Mouse (Mus musculus): Measurements from ENCODE around the gene Bace2. TPM values are rescaled to one million over a fixed set of nuclear protein-coding genes. Genes with fewer than 3 reads are reported as not detected.

Bace2 gene
- polyA plus RNA-seq, 2 experiments from 2014 or later, result 0.25 to 2.0 TPM

DNA sequence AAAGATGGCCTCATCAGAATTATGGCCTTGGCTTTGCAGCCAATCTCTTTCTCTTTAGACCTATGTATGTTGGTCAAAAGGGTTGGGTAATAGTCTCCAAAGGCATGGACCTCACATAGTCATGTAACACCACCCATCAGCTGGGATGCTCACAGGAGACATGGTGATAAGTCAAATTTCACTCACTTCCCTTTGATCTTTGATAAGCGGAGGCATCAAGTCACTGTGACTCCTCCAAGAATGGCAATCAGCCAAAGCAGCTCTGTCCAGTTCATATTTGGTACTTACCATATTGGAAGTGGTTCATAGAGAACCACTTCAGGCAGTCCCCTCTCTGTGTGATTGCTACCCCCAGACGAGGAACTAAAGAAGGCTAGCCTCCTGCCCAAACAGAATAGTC lies 118.1 kb downstream of the Bace2 start:
- ATAC-seq, result no peak

DNA sequence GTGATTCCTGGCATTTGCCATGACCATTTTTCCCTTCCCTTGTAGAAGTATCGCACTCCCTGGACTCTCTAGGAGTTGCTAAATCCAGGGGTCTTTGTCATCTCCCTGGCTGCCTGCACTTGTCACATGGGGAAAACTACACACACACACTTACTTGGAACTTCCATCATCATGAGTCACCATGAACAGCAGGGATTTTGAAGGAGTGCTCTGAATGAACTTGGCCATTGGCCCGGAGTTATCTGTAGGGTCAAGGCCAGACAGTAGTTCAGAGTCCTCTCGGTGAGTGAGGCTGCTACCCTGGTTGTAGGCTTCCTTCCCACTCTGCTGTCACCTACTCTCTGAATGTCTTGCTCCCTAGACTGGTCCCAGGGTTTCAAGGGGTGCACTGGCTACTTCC lies 119.0 kb downstream of the Bace2 start:
- no peak for ATAC-seq

DNA sequence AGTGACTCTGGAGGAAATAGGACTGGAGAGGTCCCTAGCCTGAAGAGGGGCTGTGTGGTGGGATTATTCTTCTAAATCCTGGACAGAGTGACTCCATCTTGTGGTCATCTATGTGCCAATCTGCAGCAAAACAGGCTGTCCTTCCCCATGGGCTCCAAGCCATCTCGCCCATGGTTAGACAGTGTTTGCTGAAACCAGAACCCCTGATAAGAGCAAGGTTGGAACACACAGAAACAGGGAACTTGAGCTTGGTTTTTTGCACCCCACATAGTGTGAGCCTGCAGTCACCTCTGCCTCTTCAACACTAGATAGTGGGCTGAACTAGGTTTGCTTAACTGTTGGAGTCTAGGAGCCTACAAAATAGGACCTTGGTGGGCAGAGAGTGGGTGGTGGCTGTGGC lies 120.0 kb downstream of the Bace2 start:
- ATAC-seq, result no peak

DNA sequence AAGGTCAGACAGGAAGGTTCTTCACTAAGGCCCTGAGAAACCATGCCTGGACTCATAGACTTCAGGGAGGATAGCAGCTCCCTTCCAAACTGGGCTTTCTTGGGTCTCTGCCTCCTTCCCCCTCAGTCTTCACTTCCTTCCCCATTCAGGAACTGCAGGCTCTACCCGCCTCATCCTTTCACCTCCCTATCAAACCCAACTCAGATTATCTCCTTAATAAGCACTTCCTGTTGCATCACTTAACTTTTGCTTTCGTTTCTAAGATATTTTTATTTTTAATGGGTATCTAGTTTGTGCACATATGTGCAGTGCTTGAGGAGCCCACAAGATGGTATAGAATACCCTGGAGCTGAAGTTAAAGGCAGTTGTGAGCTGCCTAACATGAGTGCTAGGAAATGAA lies 122.1 kb downstream of the Bace2 start:
- ATAC-seq, result peak; percentile 87

DNA sequence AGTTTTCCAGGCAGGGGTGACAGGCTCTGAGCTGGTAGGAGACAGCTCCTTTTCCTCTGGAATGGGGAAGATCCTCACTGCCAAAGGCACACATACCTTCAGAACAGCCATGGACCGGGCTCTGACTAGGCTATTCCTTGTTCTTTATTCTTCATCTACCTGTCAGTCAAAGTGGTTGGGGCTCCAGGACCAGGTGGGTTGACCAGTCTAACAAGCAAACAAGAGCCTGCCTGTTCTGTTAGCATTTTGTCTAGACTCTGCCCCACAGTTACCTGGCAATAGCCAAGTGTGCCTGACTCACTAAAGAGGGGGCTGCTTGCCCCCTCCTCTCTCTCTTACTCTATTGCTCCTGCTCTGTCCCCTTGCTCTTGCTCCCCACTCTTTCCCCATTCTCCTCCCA lies 135.8 kb downstream of the Bace2 start:
- no peak for ATAC-seq

Other genes starting within 250 kb of the Bace2 start
- under 1 TPM; 0.25 to 0.55 TPM for gene Dscam, start 186.0 kb upstream of the Bace2 start, polyA plus RNA-seq (2017; shearing (Covaris generic))
- 1 to 10 TPM; 8.3 to 8.7 TPM for gene Mx1, start 106.2 kb downstream of the Bace2 start, polyA plus RNA-seq (2017; shearing (Covaris generic))
- gene Fam3b, start 158.1 kb downstream of the Bace2 start, polyA plus RNA-seq (2017; shearing (Covaris generic)), result 1 to 10 TPM; 1.4 to 1.9 TPM